Mouse (Mus musculus) liver, adult 2 months (tissue): ENCODE results near the gene Peg3.

Source experiments
- CTCF ChIP-seq: fragments of 200-500 bp; IDR thresholded peaks from 2 replicates; pipeline ENCODE4 v1.5.1; 2011; ENCODE audit warnings: low read depth, low read length, control low read depth
- POLR2A ChIP-seq: fragments of 200-500 bp; IDR thresholded peaks from 2 replicates; pipeline ENCODE4 v1.6.1; 2011; ENCODE audit warnings: low read length, control low read depth; ENCODE audit not compliant: insufficient read depth; ENCODE audit errors: extremely low read depth

- TF ChIP-seq CTCF = peak; percentile 50
- TF ChIP-seq POLR2A = no peak
Measured at GRCm38 (mm10) chr7:6727351-6728121, 2.7 kb downstream of the Peg3 start.
